Mouse (Mus musculus) heart, embryonic 14.5 days (tissue): ENCODE results near the gene Dnah12. TPM values are rescaled to one million over a fixed set of nuclear protein-coding genes. Genes with fewer than 3 reads are reported as not detected.

ENCODE experiments used
- ATAC-seq: fragments of 200-750 bp; cut with Nextera tagmentation; 2 replicates; pipeline ENCODE4 v1.8.0; 2017; ENCODE audit warnings: low read depth, moderate TSS enrichment; ENCODE audit not compliant: insufficient number of reproducible peaks, insufficient read depth, low FRiP score
- H3K27ac ChIP-seq, 2 experiments: fragments of 200-500 bp in 1 of 2; fragments of 300-500 bp in 1 of 2; sonication (generic) in 1 of 2; replicated peaks in 1 of 2; 2 replicates each; pipeline ENCODE4 v1.5.1; 2012 to 2014; ENCODE audit warnings: low read depth in 2 of 2, low read length in 2 of 2, control low read depth in 1 of 2, mild to moderate bottlenecking in 1 of 2, mixed read lengths in 1 of 2; ENCODE audit not compliant: control insufficient read depth in 1 of 2, insufficient read depth in 1 of 2
- H3K27me3 ChIP-seq: fragments of 300-500 bp; sonication (generic); 2 replicates; pipeline ENCODE4 v1.6.1; 2014; ENCODE audit warnings: mild to moderate bottlenecking, low read length, control low read depth; ENCODE audit not compliant: control insufficient read depth, insufficient read depth
- H3K36me3 ChIP-seq: fragments of 300-500 bp; sonication (generic); 2 replicates; pipeline ENCODE4 v1.6.1; 2014; ENCODE audit warnings: mild to moderate bottlenecking, control low read depth, low read length, mixed read lengths; ENCODE audit not compliant: control insufficient read depth, insufficient read depth
- H3K4me1 ChIP-seq, 2 experiments: fragments of 200-500 bp in 1 of 2; fragments of 300-500 bp in 1 of 2; sonication (generic) in 1 of 2; 2 replicates each; pipeline ENCODE4 v1.6.1; 2012 to 2014; ENCODE audit warnings: low read length in 2 of 2, control low read depth in 1 of 2, mixed read lengths in 1 of 2; ENCODE audit not compliant: control insufficient read depth in 2 of 2, insufficient read depth in 2 of 2
- H3K4me2 ChIP-seq: fragments of 300-500 bp; sonication (generic); 2 replicates; pipeline ENCODE4 v1.6.1; 2014; ENCODE audit warnings: mild to moderate bottlenecking, low read length
- H3K4me3 ChIP-seq, 2 experiments: fragments of 200-500 bp in 1 of 2; fragments of 300-500 bp in 1 of 2; sonication (generic) in 1 of 2; 2 replicates each; pipeline ENCODE4 v1.5.1; 2012 to 2014; ENCODE audit warnings: low read length in 2 of 2, mild to moderate bottlenecking in 2 of 2, control low read depth in 1 of 2, low read depth in 1 of 2, moderate library complexity in 1 of 2; ENCODE audit not compliant: control insufficient read depth in 1 of 2, insufficient read depth in 1 of 2
- H3K9ac ChIP-seq: fragments of 300-500 bp; sonication (generic); 2 replicates; pipeline ENCODE4 v1.6.1; 2014; ENCODE audit warnings: mild to moderate bottlenecking, low read length
- H3K9me3 ChIP-seq: fragments of 300-500 bp; sonication (generic); 2 replicates; pipeline ENCODE4 v1.6.1; 2016; ENCODE audit warnings: low read length, control low read depth; ENCODE audit not compliant: control insufficient read depth
- WGBS: fragments of 180-500 bp; shearing (Covaris S2); extraction: QIAGEN DNeasy Blood & Tissue Kit; methylation state at CpG from one replicate; pipeline ENCODE4 v1.1.7; 2014; 5-methylcytosine and 5-hydroxymethylcytosine counted together
- polyA plus RNA-seq: library from polyadenylated mRNA; unstranded; fragments of >200 nt; fragmentation: Nextera tagmentation; extraction: Ambion mirVana; gene quantifications from 2 replicates; pipeline ENCODE4 v1.2.1, GENCODE M21; 2014

The Dnah12 gene
- polyA plus RNA-seq, 1 experiment from 2014 or later, result 0.03 TPM

DNA sequence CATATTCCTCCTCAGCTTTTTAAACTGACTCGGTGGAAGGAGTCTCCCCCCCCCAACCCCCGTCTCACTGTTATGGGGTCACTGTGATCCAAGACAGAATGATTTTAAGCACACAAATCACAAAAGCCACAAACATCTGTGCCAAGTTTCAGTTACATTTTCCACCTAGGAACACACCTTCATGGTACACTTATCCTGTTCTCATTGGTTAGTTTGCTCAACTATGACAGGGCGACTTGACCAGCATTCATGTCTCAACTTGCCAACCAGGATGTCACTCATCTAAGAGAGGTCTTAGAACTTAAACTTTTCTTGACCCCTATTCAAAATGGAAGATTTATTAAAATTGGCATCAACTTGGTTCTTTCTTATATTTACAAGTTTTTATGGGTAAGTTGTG lies 31.8 kb downstream of the Dnah12 start:
- Histone ChIP-seq H3K27me3 (no peaks in the 10 kb centered on the region), H3K27ac (no peak overlapping the region), H3K4me2 (no peak overlapping the region), H3K9me3 (0 out of 2 replicates have a peak, but pooled peaks cover 3% of the 10 kb centered on the region), H3K9ac (no peak overlapping the region), H3K36me3 (no peaks in the 10 kb centered on the region), H3K4me1 (no peaks in the 10 kb centered on the region), H3K4me3 (no peak overlapping the region)
- 86% methylated on average over 3 of the region's 3 CpGs for WGBS
- ATAC-seq, result no peak

DNA sequence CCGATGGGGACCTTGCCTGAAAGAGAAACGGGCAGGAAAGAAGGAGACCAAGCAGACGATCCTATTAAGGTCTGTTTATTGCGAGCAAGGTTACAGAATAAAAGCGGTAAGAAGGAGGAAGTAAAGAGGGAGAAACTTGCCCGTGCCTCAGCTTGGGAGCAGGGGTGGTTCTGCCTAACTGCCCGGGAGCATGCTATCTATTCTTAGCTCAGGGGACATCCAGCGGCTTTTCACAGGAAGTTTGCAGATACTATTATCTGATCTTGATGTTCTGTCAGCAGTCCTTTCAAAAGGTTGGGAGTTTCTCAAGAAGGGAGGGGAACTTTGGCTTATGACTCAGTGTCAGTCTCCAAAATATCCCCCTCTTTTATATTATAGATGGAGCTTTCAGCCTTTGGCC lies 65.5 kb downstream of the Dnah12 start:
- H3K27me3 ChIP-seq, result no peaks in the 10 kb centered on the region
- no peak overlapping the region for H3K4me2 ChIP-seq
- no peak overlapping the region for H3K4me3 ChIP-seq
- no peak overlapping the region for H3K27ac ChIP-seq
- H3K4me1 ChIP-seq, result no peaks in the 10 kb centered on the region
- H3K9me3 ChIP-seq, result no peaks in the 10 kb centered on the region; the same call in 1 of the 2 replicates
- H3K9ac ChIP-seq, result no peak overlapping the region
- no peak for ATAC-seq
- H3K36me3 ChIP-seq, result no peaks in the 10 kb centered on the region
- WGBS, result 38% methylated on average over 8 of the region's 8 CpGs

DNA sequence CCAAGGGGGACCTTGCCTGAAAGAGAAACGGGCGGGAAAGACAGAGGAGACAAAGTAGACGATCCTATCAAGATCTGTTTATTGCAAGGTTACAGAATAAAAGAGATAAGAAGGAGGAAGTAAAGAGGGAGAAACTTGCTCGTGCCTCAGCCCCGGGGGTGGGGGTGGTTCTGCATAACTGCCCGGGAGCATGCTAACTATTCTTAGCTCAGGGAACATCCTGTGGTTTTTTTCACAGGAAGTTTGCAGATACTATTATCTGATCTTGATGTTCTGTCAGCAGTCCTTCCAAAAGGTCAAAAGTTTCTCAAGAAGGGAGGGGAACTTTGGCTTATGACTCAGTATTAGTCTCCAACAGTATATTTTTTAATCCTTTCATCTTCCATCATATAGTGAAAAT lies 71.8 kb downstream of the Dnah12 start:
- no peak for ATAC-seq
- Histone ChIP-seq H3K4me2 (no peak overlapping the region), H3K4me3 (no peak overlapping the region), H3K27me3 (no peaks in the 10 kb centered on the region), H3K36me3 (no peaks in the 10 kb centered on the region), H3K4me1 (no peaks in the 10 kb centered on the region), H3K9me3 (peaks cover 5% of the 10 kb centered on the region), H3K9ac (no peak overlapping the region), H3K27ac (no peak overlapping the region)
- WGBS, result 63% methylated on average over 6 of the region's 6 CpGs

DNA sequence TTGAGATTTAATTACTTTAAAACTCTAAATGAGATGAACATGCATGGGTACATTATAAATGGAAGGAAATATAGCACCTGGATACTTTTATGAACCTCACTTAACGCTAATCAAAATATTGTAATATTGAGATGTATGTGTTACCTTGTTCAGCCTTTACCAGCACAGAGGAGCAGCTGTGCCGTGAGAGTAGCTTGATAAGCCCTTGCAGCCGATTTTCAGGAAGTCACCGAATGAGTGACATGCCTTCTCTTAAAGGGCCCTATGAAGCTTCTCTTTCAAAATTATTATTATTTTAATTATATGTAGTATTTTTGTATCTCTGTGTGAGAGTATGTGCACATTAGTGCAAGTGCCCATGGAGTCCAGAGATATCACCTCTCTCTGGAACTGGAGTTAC lies 75.1 kb downstream of the Dnah12 start:
- no peaks in the 10 kb centered on the region for H3K36me3 ChIP-seq
- no peak overlapping the region for H3K27ac ChIP-seq
- H3K27me3 ChIP-seq, result no peaks in the 10 kb centered on the region
- no peaks in the 10 kb centered on the region for H3K4me1 ChIP-seq
- WGBS, result 55% methylated on average over 4 of the region's 4 CpGs
- no peak for ATAC-seq
- H3K9ac ChIP-seq, result no peak overlapping the region
- no peak overlapping the region for H3K4me3 ChIP-seq
- no peak overlapping the region for H3K4me2 ChIP-seq
- H3K9me3 ChIP-seq, result peaks cover 5% of the 10 kb centered on the region

DNA sequence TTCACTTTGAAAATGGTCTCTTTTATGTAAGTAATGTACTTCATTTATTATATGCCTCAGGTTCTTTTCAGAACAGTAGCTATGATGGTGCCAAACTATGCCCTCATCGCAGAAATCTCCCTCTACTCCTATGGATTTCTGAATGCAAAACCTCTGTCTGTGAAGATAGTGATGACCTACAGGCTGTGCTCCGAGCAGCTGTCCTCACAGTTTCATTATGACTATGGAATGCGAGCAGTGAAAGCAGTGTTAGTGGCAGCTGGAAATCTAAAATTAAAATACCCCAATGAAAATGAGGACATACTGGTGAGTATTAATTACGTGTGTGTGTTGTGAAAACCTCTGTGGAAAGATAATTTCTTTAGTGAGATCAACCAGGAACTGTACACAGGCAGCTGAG lies 80.5 kb downstream of the Dnah12 start:
- no peaks in the 10 kb centered on the region for H3K4me1 ChIP-seq
- H3K4me3 ChIP-seq, result no peak overlapping the region
- H3K9ac ChIP-seq, result no peak overlapping the region
- H3K9me3 ChIP-seq, result no peaks in the 10 kb centered on the region
- no peak overlapping the region for H3K27ac ChIP-seq
- H3K4me2 ChIP-seq, result no peak overlapping the region
- ATAC-seq, result no peak
- H3K27me3 ChIP-seq, result no peaks in the 10 kb centered on the region
- H3K36me3 ChIP-seq, result no peaks in the 10 kb centered on the region
- WGBS, result 71% methylated on average over 4 of the region's 4 CpGs

DNA sequence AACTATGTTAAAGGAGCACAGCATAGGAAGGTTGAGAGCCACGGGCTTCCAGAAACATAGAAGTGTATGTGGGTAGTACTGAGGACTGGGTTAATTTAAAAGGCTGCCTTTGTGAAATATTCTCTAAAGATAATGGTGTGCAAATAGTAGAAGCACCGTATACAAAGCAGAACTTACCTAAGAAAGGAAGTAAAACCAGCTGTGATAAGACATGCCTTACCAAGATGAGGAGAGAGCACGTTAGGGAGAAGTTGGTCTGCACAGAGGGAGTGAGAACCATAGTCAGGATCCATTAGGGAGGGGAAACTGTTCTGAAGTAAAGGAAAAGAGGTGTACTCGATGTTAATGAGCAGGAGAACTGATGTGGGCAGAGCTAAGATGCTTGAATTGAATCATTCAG lies 90.7 kb downstream of the Dnah12 start:
- WGBS, result 54% methylated on average over 4 of the region's 4 CpGs
- ATAC-seq, result no peak

DNA sequence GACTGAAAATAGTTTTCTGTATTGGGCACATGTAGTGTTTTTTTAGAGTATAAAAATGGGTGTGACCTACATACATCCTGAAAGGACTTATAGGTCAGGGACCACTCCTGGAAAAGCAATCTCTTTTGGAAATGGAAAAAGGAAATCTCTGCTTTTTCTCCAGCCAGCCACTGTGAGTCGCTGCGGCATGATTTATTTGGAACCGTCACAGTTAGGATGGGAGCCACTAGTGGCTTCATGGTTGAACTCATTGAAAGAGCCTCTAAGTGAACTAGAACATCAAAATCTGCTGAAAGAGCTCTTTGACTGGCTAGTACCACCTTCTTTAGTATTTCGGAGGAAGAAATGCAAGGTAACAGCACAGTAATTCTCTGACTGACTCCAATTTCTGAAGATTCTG lies 92.6 kb downstream of the Dnah12 start:
- Histone ChIP-seq H3K27me3 (no peaks in the 10 kb centered on the region), H3K27ac (no peak overlapping the region), H3K9me3 (no peaks in the 10 kb centered on the region), H3K9ac (no peak overlapping the region), H3K4me2 (no peak overlapping the region), H3K36me3 (no peaks in the 10 kb centered on the region), H3K4me3 (no peak overlapping the region), H3K4me1 (no peaks in the 10 kb centered on the region)
- 31% methylated on average over 4 of the region's 4 CpGs for WGBS
- ATAC-seq, result no peak

More for the DNA sequence above, 90.7 kb downstream of the Dnah12 start:
- Histone ChIP-seq H3K9ac (no peak overlapping the region), H3K4me1 (no peaks in the 10 kb centered on the region), H3K4me3 (no peak overlapping the region), H3K4me2 (no peak overlapping the region), H3K36me3 (no peaks in the 10 kb centered on the region), H3K27me3 (no peaks in the 10 kb centered on the region), H3K9me3 (no peaks in the 10 kb centered on the region), H3K27ac (no peak overlapping the region)

DNA sequence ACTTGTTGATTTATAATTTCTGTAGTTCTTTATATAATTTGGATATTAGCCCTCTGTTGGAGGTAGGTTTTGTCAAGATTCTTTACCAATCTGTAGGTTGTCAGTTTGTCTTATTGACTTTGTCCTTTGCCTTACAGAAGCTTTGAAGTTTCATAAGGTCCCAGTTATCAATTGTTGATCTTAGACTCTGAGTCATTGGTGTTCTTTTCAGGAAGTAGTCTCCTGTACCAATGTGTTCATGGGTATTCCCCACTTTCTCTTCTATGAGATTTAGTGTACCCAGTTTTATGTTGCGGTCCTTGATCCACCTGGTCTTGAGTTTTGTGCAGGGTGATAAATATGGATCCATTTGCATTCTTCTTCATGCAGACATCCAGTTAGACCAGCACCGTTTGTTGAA lies 101.4 kb downstream of the Dnah12 start:
- H3K4me3 ChIP-seq, result no peak overlapping the region
- H3K4me1 ChIP-seq, result no peaks in the 10 kb centered on the region
- H3K27me3 ChIP-seq, result no peaks in the 10 kb centered on the region
- 83% methylated on average over 2 of the region's 2 CpGs for WGBS
- no peak for ATAC-seq
- H3K4me2 ChIP-seq, result no peak overlapping the region
- no peak overlapping the region for H3K27ac ChIP-seq
- H3K9ac ChIP-seq, result no peak overlapping the region
- H3K36me3 ChIP-seq, result no peaks in the 10 kb centered on the region
- no peaks in the 10 kb centered on the region for H3K9me3 ChIP-seq
